Mouse (Mus musculus) cerebellum, adult 2 months (tissue): ENCODE measurements at regions not wholly inside any gene's neighbourhood (a gene's known extent, or its start where the extent isn't known, plus 50 kb on each side); places are given as distances from the start of the nearest gene placed in this dataset.

Experiments used
- CTCF ChIP-seq: fragments of 200-500 bp; IDR thresholded peaks from 2 replicates; pipeline ENCODE4 v1.5.1; 2011; ENCODE audit warnings: low read depth, mild to moderate bottlenecking, control low read depth, low read length, moderate library complexity, borderline replicate concordance; ENCODE audit not compliant: insufficient read depth
- POLR2A ChIP-seq: fragments of 200-500 bp; IDR thresholded peaks from 2 replicates; pipeline ENCODE4 v1.6.1; 2011; ENCODE audit warnings: low read length, control low read depth, borderline replicate concordance; ENCODE audit not compliant: insufficient read depth

DNA sequence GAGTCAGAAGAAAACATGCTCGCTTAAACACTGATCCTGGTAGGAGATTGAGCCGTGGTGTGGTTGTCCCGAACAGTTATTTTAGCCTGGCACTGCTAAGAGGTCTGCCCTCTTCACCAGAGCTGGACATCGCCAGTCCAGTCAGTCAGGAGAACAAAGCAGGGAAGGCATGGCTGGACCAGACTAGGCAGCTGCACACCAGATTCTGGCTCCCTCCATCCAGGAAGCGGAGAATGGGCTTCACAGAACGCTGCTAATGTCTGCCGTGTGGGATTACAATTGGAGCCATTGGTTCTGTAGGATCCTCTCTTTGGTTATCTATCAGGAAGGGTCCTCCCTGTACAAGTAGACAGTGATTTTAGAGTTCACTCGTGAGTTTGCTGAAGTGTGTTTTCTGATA lies 95.5 kb upstream of the Foxd3 start:
- TF ChIP-seq POLR2A = no peak
- no peak for TF ChIP-seq CTCF
